Mouse (Mus musculus): ENCODE measurements around the gene Cdhr3. TPM values are rescaled to one million over a fixed set of nuclear protein-coding genes. Genes with fewer than 3 reads are reported as not detected.
"Not testable (repeated sequence)": the region's sequence is repeated elsewhere in the genome, so short reads cannot be mapped to it uniquely, and the experiment has no call there.

Gene Cdhr3
- polyA plus RNA-seq, 1 experiment from 2014 or later = 0.43 TPM

- no peaks in the 10 kb centered on the region for H3K27me3 ChIP-seq (ENCODE audit: insufficient read depth, poor library complexity, severe bottlenecking)
- no peak for DNase-seq (ENCODE audit: low spot score)
- no peak overlapping the region for H3K4me3 ChIP-seq
- no peaks in the 10 kb centered on the region for H3K36me3 ChIP-seq
- no peaks in the 10 kb centered on the region for H3K9me3 ChIP-seq
- H3K27ac ChIP-seq = no peak overlapping the region
- 44% methylated on average over 3 of the region's 3 CpGs for WGBS
- peaks cover 21% of the 10 kb centered on the region for H3K4me1 ChIP-seq
Measured at GRCm38 (mm10) chr12:33065162-33065561, 27.5 kb downstream of the Cdhr3 start.

GRCm38 (mm10) chr12:33064266-33064665 is 28.4 kb downstream of the Cdhr3 start:
- H3K36me3 ChIP-seq = no peaks in the 10 kb centered on the region
- peaks cover 24% of the 10 kb centered on the region for H3K4me1 ChIP-seq
- H3K27ac ChIP-seq = no peak overlapping the region
- no peak for DNase-seq (ENCODE audit: low spot score)
- H3K4me3 ChIP-seq = no peak overlapping the region
- H3K9me3 ChIP-seq = no peaks in the 10 kb centered on the region
- no peaks in the 10 kb centered on the region for H3K27me3 ChIP-seq (ENCODE audit: insufficient read depth, poor library complexity, severe bottlenecking)
- 51% methylated on average over 2 of the region's 2 CpGs for WGBS

DNA sequence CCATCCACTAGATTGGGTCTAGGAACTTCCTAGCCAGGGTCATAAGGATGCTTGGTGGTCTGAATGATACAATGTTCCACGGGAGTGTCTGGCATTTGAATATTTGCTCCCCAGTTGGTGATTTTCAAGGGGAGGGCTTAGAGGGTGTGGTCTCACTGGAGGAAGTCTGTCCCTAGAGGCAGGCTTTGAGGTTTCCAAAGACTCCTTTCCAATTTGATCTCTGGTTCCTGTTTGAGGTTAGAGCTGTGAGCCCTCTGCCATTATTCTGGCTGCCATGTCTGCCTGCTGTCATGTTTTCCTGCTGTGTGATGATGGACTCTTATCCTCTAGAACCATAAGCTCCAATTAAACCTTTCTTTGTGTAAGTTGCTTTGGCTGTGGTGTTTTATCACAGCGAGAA is 29.4 kb downstream of the Cdhr3 start:
- Histone ChIP-seq H3K27ac (no peak overlapping the region), H3K9me3 (no peaks in the 10 kb centered on the region), H3K27me3 (ENCODE audit: insufficient read depth, poor library complexity, severe bottlenecking) (no peaks in the 10 kb centered on the region), H3K36me3 (no peaks in the 10 kb centered on the region), H3K4me1 (peaks cover 24% of the 10 kb centered on the region), H3K4me3 (no peak overlapping the region)
- DNase-seq (ENCODE audit: low spot score) = no peak
- WGBS = 73% methylated on average over 2 of the region's 2 CpGs

DNA sequence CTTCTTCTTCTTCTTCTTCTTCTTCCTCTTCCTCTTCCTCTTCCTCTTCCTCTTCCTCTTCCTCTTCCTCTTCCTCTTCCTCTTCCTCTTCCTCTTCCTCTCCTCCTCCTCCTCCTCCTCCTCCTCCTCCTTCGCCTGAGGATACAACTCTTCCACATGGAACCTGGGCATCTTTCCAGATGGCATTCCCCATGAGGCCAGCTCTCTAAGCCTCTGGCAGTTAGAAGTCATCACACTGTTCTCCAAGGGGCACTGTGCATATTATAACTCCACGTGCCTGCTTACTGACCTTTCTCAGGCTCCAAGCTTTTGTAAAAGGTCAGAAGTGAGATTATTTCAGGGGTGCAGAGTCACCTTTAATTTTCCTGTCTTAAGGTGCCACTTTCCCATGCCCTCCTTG is 30.3 kb downstream of the Cdhr3 start:
- not testable (repeated sequence) for DNase-seq (ENCODE audit: low spot score); H3K36me3 ChIP-seq; H3K27ac ChIP-seq; H3K27me3 ChIP-seq (ENCODE audit: insufficient read depth, poor library complexity, severe bottlenecking); H3K4me3 ChIP-seq; H3K9me3 ChIP-seq
- 66% methylated on average over 2 of the region's 2 CpGs for WGBS
- H3K4me1 ChIP-seq = peaks cover 29% of the 10 kb centered on the region

DNA sequence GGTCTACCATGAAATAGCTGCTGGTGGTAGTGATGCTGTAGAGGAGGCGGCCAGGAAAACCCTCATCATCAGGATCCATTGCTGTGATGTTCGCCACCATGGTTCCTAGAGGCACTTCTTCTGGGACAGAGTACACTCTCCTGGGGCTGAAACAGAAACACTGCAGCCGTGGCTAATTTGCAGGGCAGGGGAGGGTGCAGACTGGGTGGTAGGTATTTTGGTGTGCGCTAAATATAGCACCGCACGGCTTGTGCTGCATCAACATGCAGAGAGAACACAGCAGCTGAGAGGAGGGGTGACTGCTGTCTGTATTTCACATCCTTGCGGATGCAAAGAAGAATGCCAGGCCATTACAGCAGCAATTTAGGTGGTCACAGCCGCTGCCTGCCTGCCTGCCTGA is 31.0 kb downstream of the Cdhr3 start:
- WGBS = 32% methylated on average over 8 of the region's 8 CpGs
- Histone ChIP-seq H3K9me3 (no peaks in the 10 kb centered on the region), H3K4me1 (peaks cover 37% of the 10 kb centered on the region), H3K27ac (peak overlapping the region; percentile 77), H3K36me3 (no peaks in the 10 kb centered on the region), H3K4me3 (peak overlapping the region; percentile 36), H3K27me3 (ENCODE audit: insufficient read depth, poor library complexity, severe bottlenecking) (no peaks in the 10 kb centered on the region)
- DNase-seq (ENCODE audit: low spot score) = no peak

DNA sequence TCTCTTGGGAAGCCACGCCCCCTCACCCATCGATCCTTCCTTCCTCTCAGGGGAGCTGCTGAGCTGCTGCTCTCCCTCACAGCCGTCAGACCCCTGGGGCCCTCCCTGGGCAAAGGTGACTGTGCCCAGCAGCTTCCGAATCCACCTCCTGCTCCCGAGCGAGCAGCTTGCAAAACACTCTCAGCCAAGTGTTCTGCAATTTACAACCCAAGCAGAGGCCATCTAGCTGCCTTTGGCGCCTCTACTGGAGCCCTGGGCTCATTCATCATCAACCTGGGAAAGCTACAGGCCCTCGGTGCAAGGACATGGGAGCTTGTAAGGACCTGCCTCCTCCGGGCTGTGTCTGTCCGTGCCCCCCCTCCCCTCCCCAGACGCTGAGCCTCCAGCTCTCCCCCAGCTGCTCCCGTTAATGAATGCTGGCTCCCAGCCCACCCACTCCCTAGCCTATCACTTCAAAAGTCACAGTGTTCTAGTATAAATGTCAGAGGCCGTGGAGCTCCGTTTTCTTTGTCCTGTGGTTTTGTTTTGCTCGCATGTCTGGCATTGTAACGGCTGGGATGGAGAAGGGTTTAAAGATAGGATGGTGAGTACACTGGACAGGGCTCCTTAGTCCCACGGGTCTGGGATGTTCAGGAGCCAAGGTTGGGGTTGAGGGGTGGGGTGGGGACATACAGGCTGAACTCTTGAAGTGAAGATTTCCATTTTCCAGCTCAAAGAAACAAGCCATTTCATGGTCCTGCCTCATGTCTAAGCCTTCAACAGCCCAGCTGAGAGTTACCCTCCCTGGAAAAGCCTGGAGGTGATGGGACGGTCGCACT is 35.2 kb downstream of the Cdhr3 start:
- Histone ChIP-seq H3K4me1 (peaks cover 37% of the 10 kb centered on the region), H3K27ac (peak overlapping the region; percentile 77), H3K36me3 (no peaks in the 10 kb centered on the region), H3K4me3 (peak overlapping the region; percentile 47), H3K27me3 (ENCODE audit: insufficient read depth, poor library complexity, severe bottlenecking) (no peaks in the 10 kb centered on the region), H3K9me3 (no peaks in the 10 kb centered on the region)
- WGBS = 13% methylated on average over 19 of the region's 19 CpGs
- no peak for DNase-seq (ENCODE audit: low spot score)

- H3K9me3 ChIP-seq = no peaks in the 10 kb centered on the region
- no peak overlapping the region for H3K4me3 ChIP-seq
- H3K36me3 ChIP-seq = no peaks in the 10 kb centered on the region
- H3K4me1 ChIP-seq = peaks cover 30% of the 10 kb centered on the region
- no peak overlapping the region for H3K27ac ChIP-seq
- no peak for DNase-seq (ENCODE audit: low spot score)
- WGBS = 47% methylated on average over 3 of the region's 3 CpGs
- no peaks in the 10 kb centered on the region for H3K27me3 ChIP-seq (ENCODE audit: insufficient read depth, poor library complexity, severe bottlenecking)
Measured at GRCm38 (mm10) chr12:33056574-33056973, 36.1 kb downstream of the Cdhr3 start.

GRCm38 (mm10) chr12:33056074-33056473 is 36.6 kb downstream of the Cdhr3 start:
- Histone ChIP-seq H3K27ac (no peak overlapping the region), H3K4me1 (peaks cover 26% of the 10 kb centered on the region), H3K4me3 (no peak overlapping the region), H3K9me3 (no peaks in the 10 kb centered on the region), H3K36me3 (no peaks in the 10 kb centered on the region), H3K27me3 (ENCODE audit: insufficient read depth, poor library complexity, severe bottlenecking) (no peaks in the 10 kb centered on the region)
- WGBS = 77% methylated on average over 6 of the region's 6 CpGs
- DNase-seq (ENCODE audit: low spot score) = no peak

DNA sequence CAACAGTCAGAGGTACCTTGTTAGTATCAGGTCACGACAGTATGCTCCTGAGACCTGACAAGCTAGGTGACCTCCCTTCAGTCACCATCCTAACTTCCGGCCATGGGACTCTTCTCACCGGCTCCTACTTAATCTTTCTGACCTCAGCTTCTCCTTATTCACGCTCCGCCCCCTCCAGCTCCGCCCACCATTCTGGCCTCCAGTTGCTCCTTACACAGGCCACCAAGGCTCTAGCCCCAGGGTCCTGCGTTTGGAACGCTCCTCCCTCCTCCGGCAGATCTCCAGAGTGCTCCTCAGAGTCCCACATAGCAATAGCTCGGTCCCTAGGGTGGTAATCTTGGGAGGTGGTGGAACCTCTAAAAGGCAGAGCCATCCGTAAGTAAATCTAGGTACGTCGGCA is 38.9 kb downstream of the Cdhr3 start:
- no peaks in the 10 kb centered on the region for H3K9me3 ChIP-seq
- no peak overlapping the region for H3K4me3 ChIP-seq
- no peak overlapping the region for H3K27ac ChIP-seq
- WGBS = 64% methylated on average over 13 of the region's 13 CpGs
- peaks cover 19% of the 10 kb centered on the region for H3K4me1 ChIP-seq
- no peaks in the 10 kb centered on the region for H3K27me3 ChIP-seq (ENCODE audit: insufficient read depth, poor library complexity, severe bottlenecking)
- no peak for DNase-seq (ENCODE audit: low spot score)
- no peaks in the 10 kb centered on the region for H3K36me3 ChIP-seq

- Histone ChIP-seq H3K27me3 (ENCODE audit: insufficient read depth, poor library complexity, severe bottlenecking) (no peaks in the 10 kb centered on the region), H3K36me3 (no peaks in the 10 kb centered on the region), H3K4me3 (no peak overlapping the region), H3K27ac (no peak overlapping the region), H3K9me3 (no peaks in the 10 kb centered on the region), H3K4me1 (peaks cover 19% of the 10 kb centered on the region)
- DNase-seq (ENCODE audit: low spot score) = no peak
- 86% methylated on average over 9 of the region's 9 CpGs for WGBS
Measured at GRCm38 (mm10) chr12:33053311-33053710, 39.4 kb downstream of the Cdhr3 start.

- no peak for DNase-seq (ENCODE audit: low spot score)
- no peaks in the 10 kb centered on the region for H3K27me3 ChIP-seq (ENCODE audit: insufficient read depth, poor library complexity, severe bottlenecking)
- no peaks in the 10 kb centered on the region for H3K36me3 ChIP-seq
- no peak overlapping the region for H3K4me3 ChIP-seq
- H3K27ac ChIP-seq = no peak overlapping the region
- H3K9me3 ChIP-seq = no peaks in the 10 kb centered on the region
- peaks cover 11% of the 10 kb centered on the region for H3K4me1 ChIP-seq
- WGBS = 80% methylated on average over 3 of the region's 3 CpGs
Measured at GRCm38 (mm10) chr12:33048391-33048790, 44.3 kb downstream of the Cdhr3 start.

DNA sequence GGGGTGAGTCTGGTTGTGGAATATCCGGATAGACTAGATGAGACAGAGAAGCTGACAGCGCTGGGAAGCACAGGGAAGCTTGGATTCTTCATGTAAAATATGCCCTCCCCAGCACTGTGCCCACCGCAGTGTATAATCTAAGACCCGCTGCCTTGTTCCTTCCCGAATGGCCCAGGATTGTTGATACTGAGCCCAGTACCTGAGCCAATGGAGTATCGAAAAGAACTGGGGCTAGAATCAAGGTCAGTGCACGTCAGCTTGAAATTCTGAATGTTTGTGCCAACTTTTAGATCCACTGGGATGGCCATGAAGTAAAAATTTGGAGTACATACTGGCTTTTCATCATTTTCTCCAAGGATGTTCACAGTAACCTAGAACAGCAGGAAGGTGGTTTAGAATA is 46.2 kb downstream of the Cdhr3 start:
- Histone ChIP-seq H3K4me1 (peaks cover 12% of the 10 kb centered on the region), H3K4me3 (no peak overlapping the region), H3K9me3 (no peaks in the 10 kb centered on the region), H3K27me3 (ENCODE audit: insufficient read depth, poor library complexity, severe bottlenecking) (no peaks in the 10 kb centered on the region), H3K27ac (no peak overlapping the region), H3K36me3 (no peaks in the 10 kb centered on the region)
- 87% methylated on average over 7 of the region's 7 CpGs for WGBS
- no peak for DNase-seq (ENCODE audit: low spot score)

DNA sequence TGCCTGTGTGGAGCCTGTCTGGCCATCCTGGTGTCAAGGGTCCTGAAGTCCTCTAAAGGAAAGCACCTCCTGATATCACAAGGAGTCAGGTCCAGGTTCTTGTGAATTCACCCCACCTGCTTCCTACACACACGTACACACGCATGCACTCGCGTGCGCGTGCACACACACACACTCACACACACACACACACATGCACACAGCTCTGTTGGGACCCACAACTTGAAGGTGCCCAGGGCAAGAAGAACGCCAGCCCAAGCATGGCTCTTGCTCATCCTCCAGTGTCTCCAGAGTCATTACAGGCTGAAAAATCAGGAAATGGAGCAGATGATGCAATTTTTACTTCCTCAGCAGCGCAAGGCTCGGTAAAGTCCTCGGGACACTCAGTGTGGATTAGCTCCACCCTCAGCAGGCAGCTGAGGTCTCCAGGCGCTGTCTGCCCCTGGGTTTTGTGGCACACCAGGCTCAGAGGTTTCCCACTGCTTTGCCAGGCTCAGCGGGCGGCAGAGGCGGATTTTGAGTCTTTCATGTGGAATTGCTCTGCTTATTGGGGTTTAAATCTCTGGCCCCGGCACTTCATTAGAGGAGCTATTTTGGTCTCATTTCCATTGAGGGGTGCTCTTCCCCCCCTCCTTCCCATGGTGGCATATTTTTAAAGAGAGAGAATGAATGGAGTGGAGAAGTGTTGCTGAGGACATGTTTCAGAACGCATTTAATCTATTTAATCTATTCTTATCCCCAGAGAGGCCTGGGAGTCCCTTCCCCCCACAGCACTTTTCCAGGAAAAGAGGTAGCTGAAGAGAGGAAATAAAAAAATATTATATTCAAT is 46.9 kb downstream of the Cdhr3 start:
- Histone ChIP-seq H3K9me3 (no peaks in the 10 kb centered on the region), H3K27ac (no peak overlapping the region; the same call in 1 of the 2 replicates), H3K27me3 (ENCODE audit: insufficient read depth, poor library complexity, severe bottlenecking) (no peaks in the 10 kb centered on the region), H3K4me3 (no peak overlapping the region), H3K36me3 (no peaks in the 10 kb centered on the region), H3K4me1 (peaks cover 13% of the 10 kb centered on the region)
- 49% methylated on average over 16 of the region's 16 CpGs for WGBS
- DNase-seq (ENCODE audit: low spot score) = no peak

Measured in heart, embryonic 10.5 days (tissue).